Mouse (Mus musculus) bone marrow macrophage, adult 2 months (primary cell): Measurements from ENCODE around the gene 1700016D06Rik.

Experiments
- CTCF ChIP-seq: IDR thresholded peaks from 2 replicates; pipeline ENCODE4 v1.5.1; 2012; ENCODE audit warnings: low read depth, mild to moderate bottlenecking, low read length, moderate library complexity
- POLR2A ChIP-seq: IDR thresholded peaks from 2 replicates; pipeline ENCODE4 v1.6.1; 2012; ENCODE audit warnings: mild to moderate bottlenecking, low read depth, low read length, borderline replicate concordance

- TF ChIP-seq POLR2A (no peak), CTCF (no peak)
These were observed 6.8 kb upstream of the 1700016D06Rik start for GRCm38 (mm10) chr8:11707701-11708100.
